In the genomic region with DNA sequence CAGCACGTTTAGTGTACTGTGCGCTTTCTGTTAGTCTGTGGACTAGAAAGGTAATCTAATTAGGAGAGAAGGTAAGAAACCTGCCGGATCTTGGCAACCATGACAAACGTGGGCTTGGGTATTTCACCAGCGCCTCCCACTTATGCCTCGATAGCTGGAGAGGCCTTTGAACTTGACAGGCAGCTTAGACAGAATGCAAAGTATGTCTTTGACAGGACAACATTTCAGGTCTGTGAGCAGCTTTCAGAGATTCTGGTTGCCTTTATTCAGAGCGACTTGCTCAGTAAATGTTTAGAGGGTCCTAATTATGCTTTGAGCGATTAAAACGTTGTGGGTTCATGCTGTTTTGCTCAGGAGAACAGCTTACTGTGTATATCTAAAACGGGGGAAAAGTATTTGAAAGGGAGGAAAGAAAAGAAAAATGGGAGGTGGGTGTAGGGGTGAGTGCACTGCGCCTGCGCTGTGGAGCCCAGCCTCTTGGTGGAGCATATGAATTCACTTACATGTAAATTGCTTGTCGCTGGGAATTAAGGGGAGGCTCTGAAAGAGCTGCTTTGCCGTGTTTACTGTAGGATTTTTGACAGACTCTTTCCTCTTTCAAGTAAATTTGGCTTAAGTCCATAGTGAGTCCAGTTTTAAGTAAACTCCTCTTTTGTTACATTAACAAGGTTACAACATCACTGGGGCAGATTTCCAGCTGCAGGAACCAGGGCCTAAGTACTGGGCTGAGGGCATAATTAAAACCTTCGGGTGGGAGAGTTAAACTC, we compare ENCODE assay signal across 8 mouse cellular contexts.
DNase-seq lines count a peak whose midpoint lies in the region; ATAC-seq and TF ChIP-seq lines count a peak whose summit lies in the region.

No protein-coding gene starts in this region.

- DNase-seq in layer of hippocampus, adult 11-12 months (ENCODE audit: low spot score): peak; percentile 24
- DNase-seq in layer of hippocampus, postnatal 25 days (ENCODE audit: extremely low spot score in 1 of 2, low spot score in 1 of 2): no peak
- DNase-seq in embryo, embryonic 9.5 days (ENCODE audit: extremely low spot score): peak; percentile 12
- DNase-seq in hindbrain, embryonic 11.5 days (ENCODE audit: low spot score): peak; percentile 45
- peak; percentile 59 for DNase-seq in lung, postnatal 10 days
- no peak for DNase-seq in thymus, postnatal 4 days
- no peak for DNase-seq in ovary, adult 18-20 months (ENCODE audit: low spot score)
- DNase-seq in gastrocnemius, adult 2 months: no peak

- TF ChIP-seq CTCF in gastrocnemius, adult 2 months (IDR thresholded peaks at IDR 0.05): no peak

- H3K36me3 ChIP-seq in hindbrain, embryonic 11.5 days (ENCODE audit: control insufficient read depth, insufficient read depth, low read length): no peaks in the 10 kb centered on the region

- no peak overlapping the region for H3K27ac ChIP-seq in hindbrain, embryonic 11.5 days (ENCODE audit: low read depth, low read length)
- H3K27ac ChIP-seq in gastrocnemius, adult 2 months: no peak overlapping the region

- H3K4me3 ChIP-seq in hindbrain, embryonic 11.5 days (ENCODE audit: low read depth, low read length): no peak overlapping the region
- H3K4me3 ChIP-seq in gastrocnemius, adult 2 months: no peak overlapping the region

- no peaks in the 10 kb centered on the region for H3K4me1 ChIP-seq in hindbrain, embryonic 11.5 days (replicated peaks; ENCODE audit: control insufficient read depth, insufficient read depth, low read length)

- no peak overlapping the region for H3K9ac ChIP-seq in hindbrain, embryonic 11.5 days (ENCODE audit: low read depth, low read length)

- intact Hi-C loops in gastrocnemius, adult 2 months (cut with DNase I): no loop called here

- H3K27me3 ChIP-seq in hindbrain, embryonic 11.5 days (ENCODE audit: control insufficient read depth, insufficient read depth, low read length): no peaks in the 10 kb centered on the region

- H3K4me2 ChIP-seq in hindbrain, embryonic 11.5 days (replicated peaks; ENCODE audit: low read depth, low read length): no peak overlapping the region

- no peak for ATAC-seq in hindbrain, embryonic 11.5 days (ENCODE audit: low FRiP score)

- 51% methylated on average over 15 of the region's 15 CpGs for WGBS in hindbrain, embryonic 11.5 days

- H3K9me3 ChIP-seq in hindbrain, embryonic 11.5 days (ENCODE audit: control insufficient read depth, low read length): no peaks in the 10 kb centered on the region

Comparison
In these comparisons a context has a peak if more than half of its experiments do, and no peak if none do; other contexts are left out.
1. DNase-seq: peak in layer of hippocampus, adult 11-12 months (single experiment), embryo, embryonic 9.5 days (single experiment), hindbrain, embryonic 11.5 days (single experiment) and lung, postnatal 10 days (single experiment); none in layer of hippocampus, postnatal 25 days (0 of 2), thymus, postnatal 4 days (single experiment), ovary, adult 18-20 months (single experiment) and gastrocnemius, adult 2 months (single experiment).